Mouse (Mus musculus) bone marrow, adult 2 months (tissue): ENCODE data around the gene Sun1. TPM values are rescaled to one million over a fixed set of nuclear protein-coding genes. Genes with fewer than 3 reads are reported as not detected.
A peak's percentile ranks its signal among the peaks of the same experiment; 100 is the strongest.

Experiments used
- H3K27ac ChIP-seq: fragments of 200-500 bp; 2 replicates; pipeline ENCODE4 v1.5.1; 2012; ENCODE audit warnings: low read depth, mild to moderate bottlenecking, control low read depth, inconsistent platforms, low read length; ENCODE audit not compliant: control insufficient read depth, poor library complexity, insufficient read depth
- H3K4me1 ChIP-seq: fragments of 200-500 bp; 2 replicates; pipeline ENCODE4 v1.6.1; 2011; ENCODE audit warnings: low read length; ENCODE audit not compliant: control insufficient read depth, insufficient read depth
- H3K4me3 ChIP-seq: fragments of 200-500 bp; replicated peaks from 2 replicates; pipeline ENCODE3; 2011; ENCODE audit warnings: mild to moderate bottlenecking, low read depth, low read length, control low read depth; ENCODE audit not compliant: control insufficient read depth
- CTCF ChIP-seq: fragments of 200-500 bp; IDR thresholded peaks from 2 replicates; pipeline ENCODE4 v1.5.1; 2011; ENCODE audit warnings: low read length, control low read depth; ENCODE audit not compliant: control insufficient read depth, insufficient read depth
- POLR2A ChIP-seq: fragments of 200-500 bp; IDR thresholded peaks from 2 replicates; pipeline ENCODE4 v1.6.1; 2011; ENCODE audit warnings: low read depth, mild to moderate bottlenecking, control low read depth, low read length, borderline replicate concordance; ENCODE audit not compliant: control insufficient read depth
- WGBS: fragments of 180-500 bp; shearing (Covaris S2); methylation state at CpG from one replicate; pipeline ENCODE4 v1.1.7; 2018; 5-methylcytosine and 5-hydroxymethylcytosine counted together
- polyA plus RNA-seq: library from polyadenylated mRNA; stranded (reverse); fragments of >200 nt; gene quantifications from 2 replicates; pipeline ENCODE4 v1.2.4, GENCODE M21; 2011; ENCODE audit warnings: low replicate concordance; ENCODE audit not compliant: missing spikeins, insufficient read depth, insufficient read length

Sun1 gene
- polyA plus RNA-seq, 1 experiment = 26.5 TPM

DNA sequence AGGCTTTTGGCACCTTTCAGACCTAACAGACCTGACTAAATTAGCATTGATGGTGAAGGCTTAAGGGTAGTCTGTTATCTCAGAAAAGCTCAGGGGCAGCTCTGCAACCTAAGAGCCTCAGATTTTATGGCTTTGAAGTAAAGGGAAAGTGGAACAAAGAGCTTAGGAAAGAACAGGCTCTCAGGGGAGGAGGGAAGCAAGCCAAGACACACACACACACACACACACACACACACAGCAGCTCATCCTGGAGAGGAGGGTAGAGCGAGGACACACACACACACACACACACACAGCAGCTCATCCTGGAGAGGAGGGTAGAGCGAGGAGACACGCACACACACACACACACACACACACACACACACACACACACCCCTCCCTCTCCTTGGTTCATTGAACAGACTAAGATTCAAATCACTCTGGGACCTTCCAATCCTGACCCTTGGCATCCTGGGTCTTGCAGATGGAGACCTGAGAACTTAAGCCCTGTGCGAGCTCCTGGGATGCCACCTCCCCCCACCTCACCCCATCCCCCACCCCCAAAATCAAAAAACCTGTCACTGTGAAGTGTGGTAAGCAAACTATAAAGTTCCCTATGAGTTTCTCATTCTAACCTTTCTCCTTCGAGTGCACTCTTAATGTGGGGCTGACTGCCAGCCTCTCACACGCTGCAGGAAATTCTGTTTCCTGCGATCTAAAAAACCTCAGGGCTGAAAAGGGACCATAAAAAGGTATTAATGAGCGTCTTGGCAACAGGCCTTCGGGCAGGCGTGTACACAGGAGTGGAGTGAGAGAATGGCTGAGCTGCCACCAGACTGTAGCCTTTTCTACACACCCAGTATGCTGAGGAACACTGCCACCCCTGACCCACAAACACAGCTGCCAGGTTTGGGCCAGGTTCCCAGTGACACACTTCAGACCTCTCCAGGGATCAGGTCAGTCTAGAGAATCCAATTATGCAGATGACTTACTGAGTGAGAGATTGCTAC, 25.6 kb upstream of the Sun1 start:
- no peak for TF ChIP-seq POLR2A
- no peak for TF ChIP-seq CTCF
- no peak overlapping the region for H3K27ac ChIP-seq
- H3K4me3 ChIP-seq = no peak overlapping the region
- H3K4me1 ChIP-seq = no peaks in the 10 kb centered on the region; the same call in 1 of the 2 replicates
- 27% methylated on average over 10 of the region's 10 CpGs for WGBS

DNA sequence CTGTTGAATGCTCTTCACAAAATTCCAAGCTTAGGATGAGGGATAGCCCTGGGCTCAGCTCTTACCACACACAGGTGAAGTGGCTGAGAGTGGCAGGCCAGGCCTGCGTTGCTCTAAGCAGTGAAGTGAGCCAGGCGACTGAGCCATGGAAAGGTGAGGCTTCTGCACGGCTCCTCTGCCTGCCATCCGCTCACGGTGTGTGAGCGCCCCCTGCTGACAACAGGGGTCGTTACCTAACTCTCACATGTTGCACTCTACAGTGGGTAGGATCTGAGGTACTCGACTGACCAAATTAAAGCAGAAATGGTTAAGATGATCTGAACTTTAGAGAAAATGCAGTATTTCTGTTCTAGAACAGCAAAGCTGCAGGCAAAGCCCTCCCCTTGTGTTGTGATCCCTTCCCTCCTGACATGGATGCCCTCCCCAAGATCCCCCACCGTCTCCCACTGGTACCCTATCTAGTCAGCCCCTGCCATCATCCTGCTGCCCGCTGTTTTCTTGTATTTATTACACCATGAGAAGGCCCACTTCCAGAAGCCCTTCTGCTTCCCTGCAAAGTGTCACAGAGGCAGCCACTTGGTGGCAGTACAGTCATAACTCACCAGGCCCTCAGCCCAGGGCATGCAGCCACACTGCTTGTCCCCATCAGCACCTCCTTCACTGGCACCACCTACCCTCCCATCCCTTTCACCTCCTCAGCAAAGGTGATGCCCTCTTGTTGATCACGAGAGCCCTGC, 21.4 kb upstream of the Sun1 start:
- Histone ChIP-seq H3K4me1 (no peaks in the 10 kb centered on the region; the same call in 1 of the 2 replicates), H3K4me3 (no peak overlapping the region), H3K27ac (no peak overlapping the region)
- TF ChIP-seq CTCF = peak; percentile 99
- no peak for TF ChIP-seq POLR2A
- 22% methylated on average over 11 of the region's 11 CpGs for WGBS

DNA sequence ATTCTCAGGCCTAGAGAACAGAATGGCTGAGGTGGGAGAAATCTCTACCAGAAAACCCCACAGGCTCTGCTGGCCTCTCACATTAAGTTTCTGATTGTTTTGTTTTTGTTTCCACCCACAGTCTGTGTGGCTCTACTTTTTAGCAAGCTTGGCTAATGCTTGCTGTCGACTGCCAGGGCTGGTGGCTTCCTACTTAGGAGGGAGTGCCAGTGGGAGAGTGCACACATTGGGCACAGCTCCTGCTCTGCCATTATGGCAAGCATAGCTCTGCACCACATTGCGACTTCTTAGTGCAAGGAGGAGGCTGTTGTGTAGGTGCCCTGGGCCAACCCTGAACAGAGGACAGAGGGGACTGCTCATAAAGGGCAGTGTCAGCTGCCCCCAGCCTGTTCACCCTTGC, 17.3 kb upstream of the Sun1 start:
- WGBS = 84% methylated on average over 2 of the region's 2 CpGs
- no peaks in the 10 kb centered on the region for H3K4me1 ChIP-seq
- no peak for TF ChIP-seq POLR2A
- no peak for TF ChIP-seq CTCF
- H3K27ac ChIP-seq = no peak overlapping the region
- no peak overlapping the region for H3K4me3 ChIP-seq

DNA sequence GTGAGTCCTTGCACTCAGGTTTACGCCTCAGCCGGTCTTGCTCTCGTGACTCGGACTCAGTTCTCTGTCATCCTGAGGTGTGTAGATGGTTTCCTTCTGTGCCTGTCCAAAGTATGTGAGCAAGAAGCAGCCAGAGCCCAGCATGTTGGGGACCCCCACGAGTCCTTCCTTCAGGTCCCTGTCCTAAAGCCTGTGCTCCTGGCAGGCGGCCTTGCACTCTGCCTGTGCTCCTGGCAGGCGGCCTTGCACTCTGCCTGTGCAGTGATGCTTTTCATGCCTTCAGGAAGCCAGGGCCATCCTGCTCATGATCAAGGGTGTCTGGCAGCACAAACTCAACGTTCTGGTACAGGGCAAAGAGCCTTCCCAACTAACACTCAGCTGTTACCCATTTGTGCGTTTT, 16.8 kb upstream of the Sun1 start:
- WGBS = 88% methylated on average over 9 of the region's 9 CpGs
- no peak overlapping the region for H3K4me3 ChIP-seq
- TF ChIP-seq POLR2A (no peak), CTCF (no peak)

DNA sequence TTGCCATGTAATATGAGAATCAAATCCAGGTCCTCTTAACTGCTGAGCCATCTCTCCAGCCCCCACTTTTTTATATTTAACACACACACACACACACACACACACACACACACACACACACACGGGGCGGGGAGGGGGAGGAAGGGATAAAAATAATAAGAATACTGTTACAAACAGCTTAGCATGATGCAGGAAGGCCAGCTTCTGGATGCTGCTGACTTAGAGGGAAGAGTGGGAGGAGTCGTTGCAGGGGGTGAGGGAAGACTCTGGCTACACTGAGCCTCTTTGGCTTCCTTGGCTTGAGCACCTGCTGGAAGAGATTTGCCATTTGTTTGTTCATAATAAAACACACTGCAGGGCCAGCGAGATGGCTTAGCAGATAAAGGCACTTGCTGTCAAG, 15.5 kb upstream of the Sun1 start:
- no peak for TF ChIP-seq CTCF
- Histone ChIP-seq H3K27ac (no peak overlapping the region), H3K4me1 (no peaks in the 10 kb centered on the region), H3K4me3 (no peak overlapping the region)
- 81% methylated on average over 4 of the region's 4 CpGs for WGBS

More for the DNA sequence above, 16.8 kb upstream of the Sun1 start:
- H3K27ac ChIP-seq = no peak overlapping the region
- H3K4me1 ChIP-seq = no peaks in the 10 kb centered on the region

DNA sequence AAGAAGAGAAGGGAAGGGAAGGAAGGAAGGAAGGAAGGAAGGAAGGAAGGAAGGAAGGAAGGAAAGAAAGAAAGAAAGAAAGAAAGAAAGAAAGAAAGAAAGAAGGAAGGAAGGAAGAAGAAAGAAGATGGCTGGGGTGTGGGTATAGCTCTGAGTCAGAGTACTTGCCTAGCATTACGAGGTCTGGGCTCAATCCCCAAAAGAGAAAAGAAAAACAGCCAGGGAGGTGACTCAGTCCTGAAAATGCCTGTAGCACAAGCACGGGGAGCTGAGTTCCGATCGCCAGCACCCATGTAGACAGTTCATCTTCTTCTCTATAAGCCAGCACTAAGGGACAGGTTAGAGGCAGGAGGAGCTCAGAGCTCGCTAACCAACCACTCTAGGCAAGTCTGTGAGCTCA, 10.7 kb upstream of the Sun1 start:
- TF ChIP-seq CTCF (no peak), POLR2A (no peak)
- Histone ChIP-seq H3K4me1 (no peaks in the 10 kb centered on the region; the same call in 1 of the 2 replicates), H3K27ac (no peak overlapping the region), H3K4me3 (no peak overlapping the region)
- 83% methylated on average over 5 of the region's 5 CpGs for WGBS

DNA sequence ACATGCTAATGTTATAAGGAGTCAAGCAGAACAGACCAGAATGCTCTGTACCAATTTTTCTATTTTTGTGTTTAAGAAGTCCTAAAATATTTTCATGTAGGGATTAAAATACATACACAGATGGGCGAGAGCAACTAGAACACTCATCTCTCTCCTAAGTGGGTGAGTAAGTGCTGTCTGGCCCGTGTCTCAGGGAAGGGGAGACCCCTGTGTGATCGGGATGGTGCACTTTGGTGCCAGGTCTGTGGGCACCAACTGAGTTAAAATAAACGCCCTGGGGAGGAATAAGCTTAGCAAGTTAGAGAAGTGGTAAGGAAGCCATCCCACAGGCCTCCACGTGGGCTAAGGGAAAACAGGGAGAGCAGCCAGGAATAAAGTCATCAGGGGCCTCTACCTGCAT, 9.5 kb upstream of the Sun1 start:
- no peak overlapping the region for H3K4me3 ChIP-seq
- 76% methylated on average over 5 of the region's 5 CpGs for WGBS
- no peak overlapping the region for H3K27ac ChIP-seq
- H3K4me1 ChIP-seq = peaks cover 3% of the 10 kb centered on the region
- TF ChIP-seq POLR2A (no peak), CTCF (no peak)

DNA sequence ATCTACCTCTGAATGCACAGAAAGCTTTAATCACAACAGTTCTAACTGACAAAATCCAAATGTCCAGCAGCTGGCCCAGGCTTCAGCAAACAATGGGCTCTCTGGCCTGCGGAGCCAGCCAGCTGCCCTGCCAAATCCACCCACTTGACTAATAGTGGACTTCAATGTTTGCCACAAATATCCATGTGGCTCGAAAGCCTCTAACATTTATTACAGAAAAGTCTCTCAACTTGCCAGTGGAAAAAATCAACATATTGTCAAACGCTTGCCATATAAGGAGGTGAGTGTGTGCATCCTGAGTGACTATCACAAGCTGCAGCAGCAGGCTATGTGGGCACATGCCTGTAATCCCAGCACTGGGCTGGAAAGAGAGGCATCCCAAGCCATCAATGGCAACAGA, 1.7 kb upstream of the Sun1 start:
- WGBS = 77% methylated on average over 3 of the region's 3 CpGs
- Histone ChIP-seq H3K4me3 (no peak overlapping the region), H3K4me1 (peaks cover 23% of the 10 kb centered on the region), H3K27ac (no peak overlapping the region)
- TF ChIP-seq CTCF (no peak), POLR2A (no peak)
